Mouse (Mus musculus): ENCODE data around the gene Relch. TPM values are rescaled to one million over a fixed set of nuclear protein-coding genes. Genes with fewer than 3 reads are reported as not detected.

The Relch gene
- polyA plus RNA-seq (2015; fragmentation: Illumina TruSeq; extraction: RNeasy Lipid Tissue Mini Kit (QIAGEN cat#74804); ENCODE audit: insufficient read depth, low replicate concordance) = 78.9 TPM

DNA sequence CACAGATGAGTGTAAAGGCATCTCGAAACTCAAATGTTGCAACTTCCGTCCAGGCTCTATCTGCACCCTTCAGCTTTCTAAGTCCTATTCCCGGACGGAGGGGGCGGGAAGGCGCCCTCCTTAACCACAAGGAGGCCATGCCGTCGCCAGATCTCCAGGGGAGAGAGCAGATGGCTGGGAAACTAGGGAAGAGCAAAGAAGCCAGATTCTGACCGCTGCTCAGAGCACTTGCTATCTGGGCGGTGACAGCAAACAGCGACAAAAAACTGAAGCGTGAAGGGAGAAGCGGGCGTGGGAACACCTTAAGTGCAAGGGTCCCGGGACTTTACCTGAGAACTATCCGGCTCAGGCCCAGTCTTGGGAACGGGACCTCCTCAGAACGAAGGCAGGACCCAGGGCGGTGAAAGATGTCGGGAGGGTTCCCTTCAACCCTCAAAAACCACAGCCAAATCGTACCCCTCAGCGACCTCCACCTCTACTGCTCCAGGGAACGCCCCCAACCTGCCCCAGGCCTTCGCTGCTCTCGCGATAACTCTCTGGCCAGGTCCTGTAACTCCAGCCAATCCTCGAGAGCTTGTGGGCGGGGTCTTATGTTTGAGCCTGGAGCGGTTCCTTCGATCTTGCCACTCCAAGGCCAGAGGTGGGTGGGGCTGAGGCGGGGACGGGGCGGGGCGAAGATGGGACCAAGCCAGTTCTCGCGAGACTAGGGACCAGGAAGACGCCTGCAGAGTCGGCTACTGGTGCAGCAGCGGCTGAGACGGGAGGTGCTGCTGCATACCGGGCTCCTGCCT, at the start of gene Relch, which contains the start of gene Pign:
Gene Relch (plus strand): TSS at position 691 of the 791 bp plus-strand sequence.
Gene Pign (minus strand): TSS at position 507 of the 791 bp plus-strand sequence.

DNA sequence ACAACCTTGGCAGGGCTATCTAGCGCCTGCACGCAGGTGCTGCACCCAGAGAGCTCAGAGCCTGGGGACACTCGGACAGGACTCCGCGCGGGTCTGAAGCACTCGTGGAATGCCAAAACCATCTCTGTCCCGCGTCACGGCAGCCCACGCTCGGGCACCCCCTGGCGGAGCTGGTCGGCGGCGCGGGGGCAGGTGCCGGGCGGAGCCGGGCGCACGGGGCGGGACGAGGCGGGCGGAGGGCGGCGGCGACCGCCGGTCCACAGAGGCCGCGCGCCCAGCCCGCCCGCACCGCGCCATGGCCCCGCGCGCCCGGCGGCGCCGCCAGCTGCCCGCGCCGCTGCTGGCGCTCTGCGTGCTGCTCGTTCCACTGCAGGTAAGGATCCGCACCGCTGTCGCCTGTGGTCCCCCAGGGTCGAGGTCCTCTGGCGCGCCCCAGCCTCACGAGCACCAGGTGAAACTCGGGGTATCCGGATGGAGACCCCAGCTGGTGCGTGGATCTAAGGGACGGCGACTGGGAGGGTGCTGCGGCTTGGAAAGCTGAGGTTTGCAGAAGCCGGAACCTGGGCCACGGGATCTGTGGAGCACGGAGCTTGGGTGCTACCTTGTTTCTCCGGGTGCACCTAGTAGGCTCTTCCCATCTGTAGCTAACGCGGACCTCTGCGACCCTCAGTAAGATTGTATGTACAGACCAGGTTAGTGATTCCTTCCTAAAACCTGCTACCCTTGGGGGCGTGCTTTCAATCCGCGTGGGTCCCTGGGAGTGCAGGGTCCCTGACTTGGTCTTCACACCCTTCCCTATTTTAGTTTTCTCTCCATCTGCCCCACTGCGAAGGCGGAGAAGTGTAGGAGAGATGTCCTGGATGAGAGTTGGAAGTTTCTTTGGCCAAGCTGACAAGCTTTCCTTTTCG, 117.0 kb downstream of the Relch start, which contains the start of gene Tnfrsf11a:
Gene Tnfrsf11a (plus strand): TSS at position 262 of the 908 bp plus-strand sequence.

Other genes with a start within 250 kb of the Relch start
- 25.5 TPM for gene Pign, start 184 bp upstream of the Relch start, polyA plus RNA-seq (2015; fragmentation: Illumina TruSeq; extraction: RNeasy Lipid Tissue Mini Kit (QIAGEN cat#74804); ENCODE audit: insufficient read depth, low replicate concordance)
- gene Tnfrsf11a, start 116.9 kb downstream of the Relch start, polyA plus RNA-seq (2015; fragmentation: Illumina TruSeq; extraction: RNeasy Lipid Tissue Mini Kit (QIAGEN cat#74804); ENCODE audit: insufficient read depth, low replicate concordance) = 7.5 TPM

Data from spleen, adult 10 weeks (tissue).